Mouse (Mus musculus): ENCODE data around the gene Gm20894. TPM values are rescaled to one million over a fixed set of nuclear protein-coding genes. Genes with fewer than 3 reads are reported as not detected.
"Not testable (repeated sequence)": the region's sequence is repeated elsewhere in the genome, so short reads cannot be mapped to it uniquely, and the experiment has no call there.

Gene Gm20894
- polyA plus RNA-seq (2015; fragmentation: Nextera tagmentation; extraction: Ambion mirVana), result not detected in 2 replicates

GRCm38 (mm10) chrY:28271412-28271811 lies at the start of gene Gm20894:
Gene Gm20894 (minus strand): TSS chrY:28271512.
- H3K4me2 ChIP-seq (ENCODE audit: low read depth, low read length); H3K9ac ChIP-seq (ENCODE audit: low read depth, low read length); H3K4me1 ChIP-seq (ENCODE audit: control insufficient read depth, insufficient read depth, low read length); H3K4me3 ChIP-seq (ENCODE audit: low read length); ATAC-seq; H3K27ac ChIP-seq (ENCODE audit: low read length); H3K27me3 ChIP-seq (replicated peaks; ENCODE audit: control insufficient read depth, insufficient read depth, low read length); H3K9me3 ChIP-seq (ENCODE audit: control insufficient read depth, low read length); H3K36me3 ChIP-seq (ENCODE audit: control insufficient read depth, insufficient read depth, low read length): not testable (repeated sequence)
- WGBS, result no CpG with 5 or more reads among the region's 5 CpGs
